Mouse (Mus musculus) kidney, embryonic 16.5 days (tissue): ENCODE data around the gene Arhgap18. TPM values are rescaled to one million over a fixed set of nuclear protein-coding genes. Genes with fewer than 3 reads are reported as not detected.

Experiments used
- ATAC-seq: fragments of 200-750 bp; cut with Nextera tagmentation; 2 replicates; pipeline ENCODE4 v1.8.0; 2017; ENCODE audit warnings: moderate TSS enrichment; ENCODE audit not compliant: low FRiP score, low TSS enrichment
- H3K27ac ChIP-seq: fragments of 300-500 bp; sonication (generic); 2 replicates; pipeline ENCODE4 v1.5.1; 2014; ENCODE audit warnings: low read length
- H3K27me3 ChIP-seq: fragments of 300-500 bp; sonication (generic); 2 replicates; pipeline ENCODE4 v1.6.1; 2014; ENCODE audit warnings: low read length, control low read depth, mixed read lengths; ENCODE audit not compliant: insufficient read depth
- H3K36me3 ChIP-seq: fragments of 300-500 bp; sonication (generic); 2 replicates; pipeline ENCODE4 v1.6.1; 2014; ENCODE audit warnings: low read length, control low read depth, mixed read lengths; ENCODE audit not compliant: insufficient read depth
- H3K4me1 ChIP-seq: fragments of 300-500 bp; sonication (generic); 2 replicates; pipeline ENCODE4 v1.6.1; 2014; ENCODE audit warnings: low read length, control low read depth, mixed read lengths; ENCODE audit not compliant: insufficient read depth
- H3K4me2 ChIP-seq: fragments of 300-500 bp; sonication (generic); replicated peaks from 2 replicates; pipeline ENCODE4 v1.6.1; 2014; ENCODE audit warnings: low read depth, low read length
- H3K4me3 ChIP-seq: fragments of 300-500 bp; sonication (generic); 2 replicates; pipeline ENCODE4 v1.5.1; 2014; ENCODE audit warnings: mild to moderate bottlenecking, low read length
- H3K9ac ChIP-seq: fragments of 300-500 bp; sonication (generic); replicated peaks from 2 replicates; pipeline ENCODE4 v1.6.1; 2014; ENCODE audit warnings: low read length
- H3K9me3 ChIP-seq: fragments of 300-500 bp; sonication (generic); 2 replicates; pipeline ENCODE4 v1.6.1; 2016; ENCODE audit warnings: low read length, control low read depth
- WGBS: fragments of 180-500 bp; shearing (Covaris S2); extraction: QIAGEN DNeasy Blood & Tissue Kit; methylation state at CpG from one replicate; pipeline ENCODE4 v1.1.7; 2014; 5-methylcytosine and 5-hydroxymethylcytosine counted together
- polyA plus RNA-seq: library from polyadenylated mRNA; unstranded; fragments of >200 nt; fragmentation: Nextera tagmentation; extraction: Ambion mirVana; gene quantifications from 2 replicates; pipeline ENCODE4 v1.2.1, GENCODE M21; 2015

Gene Arhgap18
- polyA plus RNA-seq, 1 experiment from 2014 or later: 41.5 TPM

GRCm38 (mm10) chr10:26854556-26855100, 101.4 kb downstream of the Arhgap18 start:
- Histone ChIP-seq H3K4me1 (no peaks in the 10 kb centered on the region), H3K4me3 (no peak overlapping the region), H3K36me3 (0 out of 2 replicates have a peak, but pooled peaks cover 6% of the 10 kb centered on the region), H3K27me3 (no peaks in the 10 kb centered on the region), H3K9ac (no peak overlapping the region), H3K27ac (no peak overlapping the region), H3K4me2 (no peak overlapping the region), H3K9me3 (no peaks in the 10 kb centered on the region)
- WGBS: 82% methylated on average over 5 of the region's 5 CpGs
- no peak for ATAC-seq

- Histone ChIP-seq H3K9ac (no peak overlapping the region), H3K9me3 (no peaks in the 10 kb centered on the region), H3K36me3 (0 out of 2 replicates have a peak, but pooled peaks cover 6% of the 10 kb centered on the region), H3K27me3 (no peaks in the 10 kb centered on the region), H3K4me1 (no peaks in the 10 kb centered on the region), H3K4me2 (no peak overlapping the region), H3K27ac (no peak overlapping the region), H3K4me3 (no peak overlapping the region)
- ATAC-seq: no peak
- 83% methylated on average over 8 of the region's 8 CpGs for WGBS
These were observed 102.8 kb downstream of the Arhgap18 start for GRCm38 (mm10) chr10:26855851-26856535.

- WGBS: 84% methylated on average over 4 of the region's 4 CpGs
- Histone ChIP-seq H3K4me1 (no peaks in the 10 kb centered on the region), H3K9ac (no peak overlapping the region), H3K9me3 (no peaks in the 10 kb centered on the region), H3K27me3 (no peaks in the 10 kb centered on the region), H3K4me3 (no peak overlapping the region), H3K27ac (no peak overlapping the region), H3K36me3 (peaks cover 10% of the 10 kb centered on the region; the same call in 1 of the 2 replicates), H3K4me2 (no peak overlapping the region)
- no peak for ATAC-seq
These were observed 104.4 kb downstream of the Arhgap18 start for GRCm38 (mm10) chr10:26857583-26857982.

- Histone ChIP-seq H3K4me2 (no peak overlapping the region), H3K4me3 (no peak overlapping the region), H3K4me1 (no peaks in the 10 kb centered on the region), H3K36me3 (peaks cover 10% of the 10 kb centered on the region; the same call in 1 of the 2 replicates), H3K27ac (no peak overlapping the region), H3K9me3 (no peaks in the 10 kb centered on the region), H3K9ac (no peak overlapping the region), H3K27me3 (no peaks in the 10 kb centered on the region)
- ATAC-seq: no peak
- 86% methylated on average over 4 of the region's 4 CpGs for WGBS
These were observed 105.3 kb downstream of the Arhgap18 start for GRCm38 (mm10) chr10:26858537-26858936.

GRCm38 (mm10) chr10:26861231-26861630, 108.0 kb downstream of the Arhgap18 start:
- Histone ChIP-seq H3K27ac (no peak overlapping the region), H3K4me1 (no peaks in the 10 kb centered on the region), H3K9me3 (no peaks in the 10 kb centered on the region), H3K4me2 (no peak overlapping the region), H3K27me3 (no peaks in the 10 kb centered on the region), H3K4me3 (no peak overlapping the region), H3K36me3 (peaks cover 10% of the 10 kb centered on the region; the same call in 1 of the 2 replicates), H3K9ac (no peak overlapping the region)
- no peak for ATAC-seq

- H3K27me3 ChIP-seq: no peaks in the 10 kb centered on the region
- H3K9me3 ChIP-seq: no peaks in the 10 kb centered on the region
- H3K4me1 ChIP-seq: no peaks in the 10 kb centered on the region
- H3K4me2 ChIP-seq: no peak overlapping the region
- WGBS: 87% methylated on average over 4 of the region's 4 CpGs
- no peak overlapping the region for H3K4me3 ChIP-seq
- H3K27ac ChIP-seq: no peak overlapping the region
- no peak for ATAC-seq
- H3K36me3 ChIP-seq: peaks cover 6% of the 10 kb centered on the region; the same call in 1 of the 2 replicates
- H3K9ac ChIP-seq: no peak overlapping the region
These were observed 109.0 kb downstream of the Arhgap18 start for GRCm38 (mm10) chr10:26862207-26862606.

GRCm38 (mm10) chr10:26863982-26864381, 110.8 kb downstream of the Arhgap18 start:
- H3K4me2 ChIP-seq: no peak overlapping the region
- H3K9me3 ChIP-seq: no peaks in the 10 kb centered on the region
- 78% methylated on average over 1 of the region's 1 CpGs for WGBS
- H3K27me3 ChIP-seq: no peaks in the 10 kb centered on the region
- H3K4me1 ChIP-seq: no peaks in the 10 kb centered on the region
- no peak for ATAC-seq
- no peak overlapping the region for H3K9ac ChIP-seq
- no peak overlapping the region for H3K27ac ChIP-seq
- H3K4me3 ChIP-seq: no peak overlapping the region
- peaks cover 4% of the 10 kb centered on the region; the same call in 1 of the 2 replicates for H3K36me3 ChIP-seq

- H3K27me3 ChIP-seq: no peaks in the 10 kb centered on the region
- H3K4me2 ChIP-seq: no peak overlapping the region
- no peak overlapping the region for H3K4me3 ChIP-seq
- no peaks in the 10 kb centered on the region for H3K9me3 ChIP-seq
- 73% methylated on average over 2 of the region's 2 CpGs for WGBS
- no peak overlapping the region for H3K27ac ChIP-seq
- H3K36me3 ChIP-seq: no peaks in the 10 kb centered on the region
- H3K4me1 ChIP-seq: no peaks in the 10 kb centered on the region
- no peak for ATAC-seq
- H3K9ac ChIP-seq: no peak overlapping the region
These were observed 117.6 kb downstream of the Arhgap18 start for GRCm38 (mm10) chr10:26870802-26871201.

- Histone ChIP-seq H3K4me1 (no peaks in the 10 kb centered on the region), H3K4me3 (no peak overlapping the region), H3K36me3 (peaks cover 3% of the 10 kb centered on the region; the same call in 1 of the 2 replicates), H3K27me3 (no peaks in the 10 kb centered on the region), H3K27ac (no peak overlapping the region), H3K9ac (no peak overlapping the region), H3K9me3 (no peaks in the 10 kb centered on the region), H3K4me2 (no peak overlapping the region)
- no peak for ATAC-seq
- 84% methylated on average over 11 of the region's 11 CpGs for WGBS
These were observed 124.1 kb downstream of the Arhgap18 start for GRCm38 (mm10) chr10:26877309-26877708.

GRCm38 (mm10) chr10:26878924-26879600, 125.8 kb downstream of the Arhgap18 start:
- no peak overlapping the region for H3K27ac ChIP-seq
- no peak overlapping the region for H3K4me3 ChIP-seq
- H3K9me3 ChIP-seq: no peaks in the 10 kb centered on the region
- no peak for ATAC-seq
- H3K36me3 ChIP-seq: peaks cover 3% of the 10 kb centered on the region; the same call in 1 of the 2 replicates
- H3K4me2 ChIP-seq: no peak overlapping the region
- H3K27me3 ChIP-seq: no peaks in the 10 kb centered on the region
- no peaks in the 10 kb centered on the region for H3K4me1 ChIP-seq
- 47% methylated on average over 9 of the region's 9 CpGs for WGBS
- no peak overlapping the region for H3K9ac ChIP-seq
